13 mouse cellular contexts compared by ENCODE assay signal in genomic region chr10:8041790-8042189, GRCm38 (mm10).
"Had no signal": no experiment of that assay in that cellular context is flagged by ENCODE, and none has a peak within 500 bp of the region (broad histone marks: within the 10 kb centered on the region; RNA-seq: fewer than 3 reads in every experiment).

No protein-coding gene starts in this region.

- H3K9me3 ChIP-seq: limb, embryonic 10.5 days; limb, embryonic 13.5 days; liver, embryonic 13.5 days had no signal

- H3K9ac ChIP-seq: limb, embryonic 13.5 days; liver, embryonic 13.5 days had no signal

- DNase-seq: kidney, postnatal 25 days; layer of hippocampus, adult 9-11 months; liver, embryonic 13.5 days; lung, adult 2 months; lung, postnatal 14 days; lung, postnatal 4 days; midbrain, embryonic 14.5 days; thymus, adult 18-20 months; thymus, postnatal 36 days had no signal

- H3K4me2 ChIP-seq: limb, embryonic 13.5 days; liver, embryonic 13.5 days; midbrain, embryonic 11.5 days had no signal

- H3K4me3 ChIP-seq: layer of hippocampus, adult 2 months; limb, embryonic 10.5 days; limb, embryonic 13.5 days; liver, embryonic 13.5 days had no signal

- H3K27ac ChIP-seq: layer of hippocampus, adult 2 months; limb, embryonic 10.5 days; limb, embryonic 13.5 days; liver, embryonic 13.5 days had no signal

- H3K36me3 ChIP-seq: limb, embryonic 10.5 days; limb, embryonic 13.5 days; liver, embryonic 13.5 days had no signal

- H3K27me3 ChIP-seq: limb, embryonic 13.5 days; liver, embryonic 13.5 days had no signal
